Mouse (Mus musculus): ENCODE data around the gene Rbm42. TPM values are rescaled to one million over a fixed set of nuclear protein-coding genes. Genes with fewer than 3 reads are reported as not detected.

Gene Rbm42
- polyA plus RNA-seq (2015; fragmentation: Nextera tagmentation; extraction: Ambion mirVana), result 126 and 130 TPM in 2 replicates

DNA sequence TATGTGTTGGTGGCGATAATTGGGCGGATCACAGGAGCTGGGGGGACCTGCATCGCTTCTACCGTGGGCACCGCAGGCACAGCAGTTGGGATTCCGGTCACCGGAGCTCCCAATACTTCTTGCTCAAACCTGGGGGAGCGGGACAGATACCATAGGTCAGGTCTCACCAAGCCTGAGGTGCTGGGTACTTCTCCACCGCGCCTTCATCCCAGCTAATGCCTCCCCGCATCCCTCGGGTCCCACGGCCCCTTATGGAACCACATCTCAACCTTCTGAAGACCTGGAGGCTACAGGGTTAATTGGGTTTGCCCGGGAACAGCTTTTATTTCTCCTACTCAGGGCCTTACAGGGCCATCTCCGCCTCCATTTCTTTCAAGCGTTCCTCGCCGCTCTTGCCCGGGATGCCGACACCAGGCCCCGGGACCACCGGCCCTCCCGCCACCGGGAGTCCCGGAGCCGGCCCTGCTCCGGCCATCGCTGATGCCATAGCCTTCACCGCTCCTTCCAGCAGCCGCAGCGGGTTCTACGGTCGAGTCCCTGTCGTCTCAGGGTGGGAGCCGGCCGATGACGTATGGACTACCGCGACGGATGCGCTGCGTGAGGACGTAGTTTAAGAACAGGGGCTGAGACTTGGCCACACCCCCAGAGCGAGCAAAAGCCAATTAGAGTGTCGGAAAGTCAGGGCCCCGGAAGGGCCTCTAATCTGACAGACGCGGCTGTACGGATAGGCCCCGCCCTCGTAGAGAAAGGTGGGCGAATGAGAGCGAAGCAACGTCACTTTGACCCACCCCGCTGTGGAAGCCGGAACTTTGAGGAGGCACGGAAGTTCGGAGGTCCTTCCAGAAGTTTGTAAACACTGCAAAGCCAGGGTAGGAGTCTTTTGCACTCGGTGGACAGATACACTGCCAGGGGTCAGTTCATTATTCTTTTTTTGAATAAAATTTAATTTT lies at the start of gene Rbm42:
Rbm42 (minus strand) TSS at position 727 of the 950 bp plus-strand sequence.
- Histone ChIP-seq H3K27ac (0 out of 2 replicates have a peak within 1 kb of the TSS, but pooled peaks have one; percentile 12), H3K36me3 (peaks cover 45% of the 10 kb centered on the region), H3K9ac (peak within 1 kb of the TSS; percentile 78), H3K27me3 (no peaks in the 10 kb centered on the region), H3K9me3 (no peaks in the 10 kb centered on the region), H3K4me3 (peak within 1 kb of the TSS; percentile 71), H3K4me2 (peak within 1 kb of the TSS; percentile 78), H3K4me1 (peaks cover 13% of the 10 kb centered on the region)
- WGBS, result 1% methylated on average over 59 of the region's 59 CpGs
- ATAC-seq (ENCODE audit: borderline replicate concordance, extremely low read depth, low FRiP score, low TSS enrichment), result peak; percentile 99

DNA sequence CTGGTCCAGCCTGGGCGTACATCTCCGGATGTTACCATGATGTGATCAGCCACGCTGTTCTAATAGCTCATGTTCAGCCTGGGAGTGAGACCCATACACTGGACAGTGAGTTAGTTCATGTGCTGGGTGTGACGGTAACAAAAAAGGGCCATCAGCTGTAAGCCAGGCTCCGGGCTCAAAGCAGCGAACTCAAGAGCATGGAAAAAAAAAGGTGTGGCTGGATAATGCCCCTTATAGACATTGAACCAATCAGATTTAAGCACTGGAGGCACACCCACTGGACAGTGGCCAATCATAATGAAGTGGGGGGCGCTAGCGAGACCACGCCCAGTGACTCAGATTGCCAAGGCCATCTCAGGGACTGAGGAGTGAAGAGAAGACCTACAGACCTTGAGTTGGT lies 48.5 kb upstream of the Rbm42 start, which contains the start of gene 2200002J24Rik:
2200002J24Rik (plus strand) TSS at position 338 of the 400 bp plus-strand sequence.
- H3K9ac ChIP-seq, result no peak within 1 kb of the TSS

DNA sequence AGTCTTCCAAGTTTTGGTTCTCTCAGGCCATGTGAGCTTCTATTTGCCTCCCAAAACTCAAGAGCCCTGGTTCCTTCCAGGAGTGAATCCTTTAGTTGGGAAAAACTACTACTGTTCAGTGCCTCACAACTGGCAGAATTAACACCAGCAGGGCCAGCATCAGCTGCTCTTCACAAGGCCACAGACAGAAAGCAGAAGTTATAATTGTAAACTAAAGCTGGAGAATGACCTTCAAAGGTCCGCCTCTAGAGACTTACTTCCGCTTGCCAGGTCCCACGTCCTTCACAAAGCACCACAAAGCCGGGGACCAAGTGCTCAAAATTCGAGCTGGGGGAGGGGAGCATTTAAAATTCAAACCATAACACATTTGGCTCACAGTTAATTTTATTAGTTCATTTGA lies 48.0 kb upstream of the Rbm42 start:
- WGBS, result 53% methylated on average over 5 of the region's 5 CpGs
- H3K4me1 ChIP-seq, result peaks cover 10% of the 10 kb centered on the region
- H3K27me3 ChIP-seq, result no peaks in the 10 kb centered on the region
- H3K9ac ChIP-seq, result no peak overlapping the region
- H3K4me3 ChIP-seq, result no peak overlapping the region
- no peak for ATAC-seq (ENCODE audit: borderline replicate concordance, extremely low read depth, low FRiP score, low TSS enrichment)
- H3K36me3 ChIP-seq, result no peaks in the 10 kb centered on the region
- H3K4me2 ChIP-seq, result no peak overlapping the region
- H3K9me3 ChIP-seq, result no peaks in the 10 kb centered on the region
- no peak overlapping the region for H3K27ac ChIP-seq

More for the DNA sequence above, 48.5 kb upstream of the Rbm42 start, which contains the start of gene 2200002J24Rik:
- Histone ChIP-seq H3K4me2 (no peak within 1 kb of the TSS), H3K9me3 (no peaks in the 10 kb centered on the region), H3K36me3 (no peaks in the 10 kb centered on the region), H3K27me3 (no peaks in the 10 kb centered on the region), H3K4me3 (no peak within 1 kb of the TSS), H3K27ac (no peak within 1 kb of the TSS), H3K4me1 (peaks cover 10% of the 10 kb centered on the region)
- 29% methylated on average over 9 of the region's 9 CpGs for WGBS
- no peak for ATAC-seq (ENCODE audit: borderline replicate concordance, extremely low read depth, low FRiP score, low TSS enrichment)

DNA sequence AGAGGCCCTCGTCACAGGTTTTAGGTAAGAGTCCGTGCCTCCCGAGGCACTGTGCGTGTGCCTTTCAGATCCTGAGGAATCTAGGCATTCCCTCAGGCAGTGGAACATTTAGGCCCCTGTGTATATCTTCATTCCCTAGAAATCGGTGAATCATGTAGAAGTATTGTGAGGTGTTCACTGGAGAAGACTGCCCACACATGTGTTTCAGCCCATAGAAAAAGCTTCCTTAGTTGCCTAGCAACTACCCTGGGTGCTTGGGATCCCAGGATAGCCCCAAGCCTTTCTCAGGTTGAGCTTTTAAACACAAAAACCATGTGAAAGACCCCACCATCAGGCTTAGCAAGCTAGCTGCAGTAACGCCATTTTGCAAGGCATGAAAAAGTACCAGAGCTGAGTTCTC lies 38.2 kb upstream of the Rbm42 start:
- Histone ChIP-seq H3K4me2 (no peak overlapping the region), H3K27me3 (peaks cover 6% of the 10 kb centered on the region), H3K9me3 (no peaks in the 10 kb centered on the region), H3K27ac (peak overlapping the region; percentile 8; the same call in 1 of the 2 replicates), H3K9ac (no peak overlapping the region), H3K4me1 (no peaks in the 10 kb centered on the region), H3K4me3 (no peak overlapping the region), H3K36me3 (no peaks in the 10 kb centered on the region)
- ATAC-seq (ENCODE audit: borderline replicate concordance, extremely low read depth, low FRiP score, low TSS enrichment), result no peak
- 63% methylated on average over 6 of the region's 6 CpGs for WGBS

DNA sequence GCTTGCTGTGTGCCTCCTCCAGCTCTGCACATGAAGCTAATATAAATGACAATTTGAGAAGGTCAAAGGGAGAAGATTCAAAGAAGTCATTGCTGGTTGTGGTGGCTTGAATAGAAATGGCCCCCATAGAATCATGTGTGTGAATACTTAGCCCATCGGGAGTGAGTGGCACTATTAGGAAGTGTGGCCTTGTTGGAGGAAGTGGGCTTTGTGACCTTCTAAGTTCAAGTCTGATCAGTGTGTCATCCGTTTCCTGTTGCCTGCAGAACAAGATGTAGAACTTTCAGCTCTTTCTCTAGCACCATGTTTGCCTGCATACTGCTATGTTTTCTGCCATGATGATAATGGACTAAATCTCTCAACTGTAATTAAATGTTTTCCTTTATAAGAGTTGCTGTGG lies 33.3 kb upstream of the Rbm42 start:
- Histone ChIP-seq H3K27ac (no peak overlapping the region), H3K9ac (no peak overlapping the region), H3K27me3 (peaks cover 6% of the 10 kb centered on the region), H3K4me3 (no peak overlapping the region), H3K4me1 (no peaks in the 10 kb centered on the region), H3K36me3 (no peaks in the 10 kb centered on the region), H3K9me3 (no peaks in the 10 kb centered on the region), H3K4me2 (no peak overlapping the region)
- 63% methylated on average over 2 of the region's 2 CpGs for WGBS
- no peak for ATAC-seq (ENCODE audit: borderline replicate concordance, extremely low read depth, low FRiP score, low TSS enrichment)

DNA sequence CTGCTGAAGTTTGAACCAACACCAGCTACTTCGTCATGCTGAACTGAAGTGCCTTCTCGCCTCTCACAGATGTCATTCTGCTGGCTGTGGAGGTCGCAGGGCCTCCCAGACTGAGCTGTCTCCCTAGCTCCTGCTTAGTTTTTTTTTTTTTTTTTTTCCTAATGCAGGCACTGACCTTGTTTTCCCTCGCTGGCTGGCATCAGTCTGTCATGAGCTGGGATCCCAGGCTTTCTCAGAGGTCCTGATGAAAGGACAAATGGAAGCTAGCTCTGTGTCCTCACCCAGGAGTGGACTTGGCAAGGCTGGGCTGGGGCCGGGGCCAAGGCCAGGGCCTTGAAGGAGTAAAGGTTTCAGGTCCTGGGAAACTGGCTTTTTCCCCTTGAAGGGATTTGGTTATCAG lies 31.8 kb upstream of the Rbm42 start:
- no peak overlapping the region for H3K9ac ChIP-seq
- WGBS, result 38% methylated on average over 5 of the region's 5 CpGs
- no peak overlapping the region for H3K4me3 ChIP-seq
- H3K4me1 ChIP-seq, result no peaks in the 10 kb centered on the region
- H3K27me3 ChIP-seq, result no peaks in the 10 kb centered on the region
- no peak for ATAC-seq (ENCODE audit: borderline replicate concordance, extremely low read depth, low FRiP score, low TSS enrichment)
- no peak overlapping the region for H3K4me2 ChIP-seq
- no peaks in the 10 kb centered on the region for H3K36me3 ChIP-seq
- H3K27ac ChIP-seq, result no peak overlapping the region
- H3K9me3 ChIP-seq, result no peaks in the 10 kb centered on the region

DNA sequence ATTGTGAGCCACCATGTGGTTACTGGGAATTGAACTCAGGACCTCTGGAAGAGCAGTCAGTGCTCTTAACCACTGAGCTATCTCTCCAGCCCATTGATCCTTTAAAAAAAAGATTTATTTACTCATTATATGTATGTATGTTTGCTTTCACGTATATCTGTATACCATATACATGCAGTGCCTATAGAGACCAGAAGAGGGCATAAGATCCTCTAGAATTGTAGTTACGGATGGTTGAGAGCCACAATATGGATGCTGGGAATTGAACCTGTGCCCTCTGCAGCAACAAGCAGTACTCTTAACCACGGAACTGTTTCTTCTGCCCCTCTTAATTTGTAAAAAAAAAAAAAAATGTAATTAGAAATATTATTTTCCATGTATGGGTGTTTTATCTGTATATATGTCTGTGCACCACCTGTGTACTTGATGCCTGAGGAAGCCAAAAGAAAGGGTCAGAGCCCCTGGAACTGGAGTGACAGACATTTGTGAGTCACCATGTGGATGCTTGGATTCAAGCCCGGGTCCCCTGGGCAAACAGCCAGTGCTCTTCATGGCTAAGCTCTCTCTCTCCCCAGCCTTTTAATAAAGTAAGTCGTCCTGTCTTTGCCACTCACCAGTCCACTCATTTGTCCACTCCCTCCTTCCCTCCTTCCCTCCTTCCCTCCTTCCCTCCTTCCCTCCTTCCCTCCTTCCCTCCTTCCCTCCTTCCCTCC lies 28.3 kb upstream of the Rbm42 start:
- H3K9me3 ChIP-seq, result no peaks in the 10 kb centered on the region
- H3K4me1 ChIP-seq, result no peaks in the 10 kb centered on the region
- ATAC-seq (ENCODE audit: borderline replicate concordance, extremely low read depth, low FRiP score, low TSS enrichment), result no peak; the same call in 1 of the 2 replicates

DNA sequence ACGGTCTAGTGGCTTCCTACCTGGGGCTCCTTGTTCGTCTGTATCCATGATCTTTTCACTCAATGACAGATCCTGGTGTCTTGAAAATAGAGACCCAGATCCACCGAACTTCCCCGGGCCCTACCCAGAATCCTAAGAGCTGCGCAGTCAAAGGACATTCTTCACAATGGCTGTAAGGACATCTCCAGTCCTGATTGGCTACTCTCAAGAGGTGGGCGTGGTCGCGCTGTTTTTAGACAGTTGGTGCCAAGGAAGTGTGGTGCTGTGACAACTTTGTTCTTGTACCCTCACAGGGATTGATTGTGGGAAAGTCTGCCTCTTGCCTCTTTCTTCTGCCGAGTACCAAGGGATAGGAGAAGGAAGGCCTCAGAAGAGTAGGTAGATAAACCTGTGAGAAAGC lies 21.4 kb upstream of the Rbm42 start, which contains the start of gene Pmis2:
Pmis2 (minus strand) TSS at position 126 of the 400 bp plus-strand sequence.
- WGBS, result 67% methylated on average over 9 of the region's 9 CpGs
- Histone ChIP-seq H3K4me1 (no peaks in the 10 kb centered on the region), H3K27me3 (peaks cover 6% of the 10 kb centered on the region; the same call in 1 of the 2 replicates), H3K4me3 (no peak within 1 kb of the TSS), H3K9ac (no peak within 1 kb of the TSS), H3K36me3 (no peaks in the 10 kb centered on the region), H3K9me3 (no peaks in the 10 kb centered on the region), H3K4me2 (no peak within 1 kb of the TSS), H3K27ac (no peak within 1 kb of the TSS)
- ATAC-seq (ENCODE audit: borderline replicate concordance, extremely low read depth, low FRiP score, low TSS enrichment), result no peak

More for the DNA sequence above, 28.3 kb upstream of the Rbm42 start:
- Histone ChIP-seq H3K9ac (no peak overlapping the region), H3K27ac (no peak overlapping the region), H3K36me3 (no peaks in the 10 kb centered on the region), H3K27me3 (no peaks in the 10 kb centered on the region), H3K4me2 (no peak overlapping the region), H3K4me3 (no peak overlapping the region)
- 56% methylated on average over 5 of the region's 5 CpGs for WGBS

DNA sequence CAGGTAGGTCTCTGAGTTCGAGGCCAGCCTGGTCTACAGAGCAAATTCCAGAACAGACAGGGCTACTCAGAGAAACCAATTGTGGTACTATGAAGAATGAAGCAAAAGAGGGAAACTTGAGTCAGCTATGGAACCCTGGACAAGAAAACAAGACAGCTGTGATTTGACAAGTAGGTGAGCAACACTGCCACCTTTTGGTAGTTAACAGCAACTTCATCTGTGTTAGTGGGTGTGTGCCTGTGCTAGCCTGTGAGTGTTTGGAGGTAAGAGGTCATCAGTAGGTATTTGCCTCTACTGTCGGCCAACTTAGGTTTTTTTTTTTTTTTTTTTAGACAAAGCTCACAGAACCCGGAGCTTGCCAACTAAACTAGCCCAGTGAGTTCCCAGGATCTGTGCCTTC lies 19.1 kb upstream of the Rbm42 start:
- no peaks in the 10 kb centered on the region for H3K9me3 ChIP-seq
- H3K27ac ChIP-seq, result no peak overlapping the region
- no peak overlapping the region for H3K4me3 ChIP-seq
- no peak overlapping the region for H3K9ac ChIP-seq
- H3K36me3 ChIP-seq, result no peaks in the 10 kb centered on the region
- peaks cover 6% of the 10 kb centered on the region; the same call in 1 of the 2 replicates for H3K27me3 ChIP-seq
- H3K4me2 ChIP-seq, result no peak overlapping the region
- ATAC-seq (ENCODE audit: borderline replicate concordance, extremely low read depth, low FRiP score, low TSS enrichment), result no peak
- peaks cover 8% of the 10 kb centered on the region; the same call in 1 of the 2 replicates for H3K4me1 ChIP-seq
- WGBS, result 30% methylated on average over 3 of the region's 3 CpGs

DNA sequence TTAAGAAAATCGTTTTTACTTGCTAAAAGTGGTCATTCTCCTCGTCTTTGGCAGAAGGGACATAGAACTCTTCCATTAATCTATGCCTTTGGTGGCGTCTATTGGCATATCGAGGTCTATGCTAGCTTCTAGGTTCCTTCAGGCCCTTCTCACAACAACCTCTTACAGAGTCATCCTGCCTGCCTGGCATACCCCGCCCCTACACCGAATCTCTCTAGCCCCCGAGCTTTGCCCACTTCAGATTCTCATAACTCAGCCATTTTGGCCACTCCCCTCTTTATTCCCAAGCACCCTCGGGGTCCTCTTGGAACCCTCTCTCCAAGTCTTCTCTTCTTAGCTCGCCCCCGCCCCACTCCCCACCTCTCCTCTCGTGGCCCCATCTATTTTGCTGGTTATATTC lies 15.2 kb upstream of the Rbm42 start:
- ATAC-seq (ENCODE audit: borderline replicate concordance, extremely low read depth, low FRiP score, low TSS enrichment), result no peak
- Histone ChIP-seq H3K9me3 (no peaks in the 10 kb centered on the region), H3K9ac (peak overlapping the region; percentile 84), H3K36me3 (peaks cover 21% of the 10 kb centered on the region), H3K27me3 (peaks cover 6% of the 10 kb centered on the region; the same call in 1 of the 2 replicates), H3K4me1 (peaks cover 13% of the 10 kb centered on the region; the same call in 1 of the 2 replicates), H3K4me3 (peak overlapping the region; percentile 81), H3K4me2 (peak overlapping the region; percentile 83), H3K27ac (no peak overlapping the region)
- WGBS, result 4% methylated on average over 11 of the region's 11 CpGs

DNA sequence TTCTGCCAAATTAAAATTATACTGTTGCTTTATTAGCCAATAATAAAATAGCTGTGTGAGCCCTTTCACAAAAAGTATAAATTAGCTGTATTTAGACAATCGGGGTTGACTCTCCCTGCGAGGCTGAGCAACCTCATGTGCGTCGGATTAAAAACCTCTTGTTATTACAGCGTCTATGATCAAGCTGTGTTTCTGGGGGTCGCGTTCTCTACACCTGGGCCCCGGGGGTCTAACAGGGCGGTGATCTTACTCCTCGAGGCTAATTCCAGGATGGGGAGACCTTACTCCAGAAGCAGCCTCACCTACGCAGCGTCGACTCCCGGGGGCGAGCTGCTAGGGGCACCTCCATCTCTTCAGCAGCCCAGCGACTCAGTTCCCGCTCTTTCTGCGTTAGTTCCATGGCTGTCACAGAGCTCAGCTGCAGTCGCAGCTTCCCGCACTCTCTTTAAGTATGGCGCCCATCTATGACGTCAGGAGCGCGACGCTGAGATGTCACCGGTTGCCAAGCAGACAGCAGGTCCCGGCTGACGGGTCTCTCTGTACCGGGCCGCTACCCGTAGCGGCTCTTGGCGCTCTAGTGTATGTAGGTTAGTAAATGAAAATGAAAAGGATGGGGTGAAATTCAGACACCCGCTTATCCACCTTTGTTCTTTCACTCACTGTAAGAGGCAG lies 14.5 kb upstream of the Rbm42 start, which contains the start of gene Haus5:
Haus5 (minus strand) TSS at position 466 of the 672 bp plus-strand sequence.
- peak within 1 kb of the TSS; percentile 84 for H3K9ac ChIP-seq
- 0 out of 2 replicates have a peak within 1 kb of the TSS, but pooled peaks have one; percentile 40 for H3K27ac ChIP-seq
- WGBS, result under 1% methylated on average over 34 of the region's 34 CpGs
- peak within 1 kb of the TSS; percentile 83 for H3K4me2 ChIP-seq
- H3K9me3 ChIP-seq, result no peaks in the 10 kb centered on the region
- peaks cover 13% of the 10 kb centered on the region; the same call in 1 of the 2 replicates for H3K4me1 ChIP-seq
- peak; percentile 90 for ATAC-seq (ENCODE audit: borderline replicate concordance, extremely low read depth, low FRiP score, low TSS enrichment)
- peaks cover 28% of the 10 kb centered on the region for H3K36me3 ChIP-seq
- H3K4me3 ChIP-seq, result peak within 1 kb of the TSS; percentile 81
- peaks cover 6% of the 10 kb centered on the region; the same call in 1 of the 2 replicates for H3K27me3 ChIP-seq
